Mouse (Mus musculus) heart, embryonic 14.5 days (tissue): ENCODE measurements at regions not wholly inside any gene's neighbourhood (a gene's known extent, or its start where the extent isn't known, plus 50 kb on each side); places are given as distances from the start of the nearest gene placed in this dataset.

Experiments used
- ATAC-seq: fragments of 200-750 bp; cut with Nextera tagmentation; 2 replicates; pipeline ENCODE4 v1.8.0; 2017; ENCODE audit warnings: low read depth, moderate TSS enrichment; ENCODE audit not compliant: insufficient number of reproducible peaks, insufficient read depth, low FRiP score
- H3K27ac ChIP-seq, 2 experiments: fragments of 200-500 bp in 1 of 2; fragments of 300-500 bp in 1 of 2; sonication (generic) in 1 of 2; replicated peaks in 1 of 2; 2 replicates each; pipeline ENCODE4 v1.5.1; 2012 to 2014; ENCODE audit warnings: low read depth in 2 of 2, low read length in 2 of 2, control low read depth in 1 of 2, mild to moderate bottlenecking in 1 of 2, mixed read lengths in 1 of 2; ENCODE audit not compliant: control insufficient read depth in 1 of 2, insufficient read depth in 1 of 2
- H3K27me3 ChIP-seq: fragments of 300-500 bp; sonication (generic); 2 replicates; pipeline ENCODE4 v1.6.1; 2014; ENCODE audit warnings: mild to moderate bottlenecking, low read length, control low read depth; ENCODE audit not compliant: control insufficient read depth, insufficient read depth
- H3K36me3 ChIP-seq: fragments of 300-500 bp; sonication (generic); 2 replicates; pipeline ENCODE4 v1.6.1; 2014; ENCODE audit warnings: mild to moderate bottlenecking, control low read depth, low read length, mixed read lengths; ENCODE audit not compliant: control insufficient read depth, insufficient read depth
- H3K4me1 ChIP-seq, 2 experiments: fragments of 200-500 bp in 1 of 2; fragments of 300-500 bp in 1 of 2; sonication (generic) in 1 of 2; 2 replicates each; pipeline ENCODE4 v1.6.1; 2012 to 2014; ENCODE audit warnings: low read length in 2 of 2, control low read depth in 1 of 2, mixed read lengths in 1 of 2; ENCODE audit not compliant: control insufficient read depth in 2 of 2, insufficient read depth in 2 of 2
- H3K4me2 ChIP-seq: fragments of 300-500 bp; sonication (generic); 2 replicates; pipeline ENCODE4 v1.6.1; 2014; ENCODE audit warnings: mild to moderate bottlenecking, low read length
- H3K4me3 ChIP-seq, 2 experiments: fragments of 200-500 bp in 1 of 2; fragments of 300-500 bp in 1 of 2; sonication (generic) in 1 of 2; 2 replicates each; pipeline ENCODE4 v1.5.1; 2012 to 2014; ENCODE audit warnings: low read length in 2 of 2, mild to moderate bottlenecking in 2 of 2, control low read depth in 1 of 2, low read depth in 1 of 2, moderate library complexity in 1 of 2; ENCODE audit not compliant: control insufficient read depth in 1 of 2, insufficient read depth in 1 of 2
- H3K9ac ChIP-seq: fragments of 300-500 bp; sonication (generic); 2 replicates; pipeline ENCODE4 v1.6.1; 2014; ENCODE audit warnings: mild to moderate bottlenecking, low read length
- H3K9me3 ChIP-seq: fragments of 300-500 bp; sonication (generic); 2 replicates; pipeline ENCODE4 v1.6.1; 2016; ENCODE audit warnings: low read length, control low read depth; ENCODE audit not compliant: control insufficient read depth
- WGBS: fragments of 180-500 bp; shearing (Covaris S2); extraction: QIAGEN DNeasy Blood & Tissue Kit; methylation state at CpG from one replicate; pipeline ENCODE4 v1.1.7; 2014; 5-methylcytosine and 5-hydroxymethylcytosine counted together

- Histone ChIP-seq H3K4me2 (no peak overlapping the region), H3K9ac (no peak overlapping the region), H3K27me3 (no peaks in the 10 kb centered on the region), H3K9me3 (no peaks in the 10 kb centered on the region), H3K27ac (peak overlapping the region; percentile 28 to 69; a peak in 3 of 4 replicates), H3K4me1 (peaks cover 7 to 16% of the 10 kb centered on the region in 2 experiments), H3K36me3 (no peaks in the 10 kb centered on the region), H3K4me3 (no peak overlapping the region)
- 78% methylated on average over 3 of the region's 3 CpGs for WGBS
- no peak for ATAC-seq
Observed at GRCm38 (mm10) chr12:12595399-12595798, 333.5 kb downstream of the Fam49a start.

- H3K4me2 ChIP-seq: peak overlapping the region; percentile 5; the same call in 1 of the 2 replicates
- H3K4me1 ChIP-seq: peaks cover 7 to 16% of the 10 kb centered on the region in 2 experiments
- no peak overlapping the region for H3K9ac ChIP-seq
- no peaks in the 10 kb centered on the region for H3K36me3 ChIP-seq
- H3K27ac ChIP-seq: peak overlapping the region; percentile 9 to 69; a peak in 3 of 4 replicates
- H3K27me3 ChIP-seq: no peaks in the 10 kb centered on the region
- 42% methylated on average over 3 of the region's 3 CpGs for WGBS
- ATAC-seq: peak; percentile 74; the same call in 1 of the 2 replicates
- H3K9me3 ChIP-seq: no peaks in the 10 kb centered on the region
- H3K4me3 ChIP-seq: no peak overlapping the region
Observed at GRCm38 (mm10) chr12:12594567-12594966, 332.6 kb downstream of the Fam49a start.

GRCm38 (mm10) chr12:12593343-12593742 is 331.4 kb downstream of the Fam49a start:
- Histone ChIP-seq H3K4me3 (no peak overlapping the region), H3K27me3 (no peaks in the 10 kb centered on the region), H3K9me3 (no peaks in the 10 kb centered on the region), H3K36me3 (no peaks in the 10 kb centered on the region), H3K4me2 (no peak overlapping the region), H3K4me1 (peaks cover 7 to 16% of the 10 kb centered on the region in 2 experiments), H3K9ac (no peak overlapping the region), H3K27ac (no peak overlapping the region)
- 93% methylated on average over 2 of the region's 2 CpGs for WGBS
- no peak for ATAC-seq

- Histone ChIP-seq H3K4me1 (peaks cover 7 to 16% of the 10 kb centered on the region in 2 experiments), H3K27ac (no peak overlapping the region), H3K4me2 (no peak overlapping the region), H3K36me3 (no peaks in the 10 kb centered on the region), H3K9ac (no peak overlapping the region), H3K27me3 (no peaks in the 10 kb centered on the region), H3K9me3 (no peaks in the 10 kb centered on the region), H3K4me3 (no peak overlapping the region)
- WGBS: 73% methylated on average over 8 of the region's 8 CpGs
- no peak for ATAC-seq
Observed at GRCm38 (mm10) chr12:12590753-12591291, 328.9 kb downstream of the Fam49a start.

GRCm38 (mm10) chr12:12588771-12589370 is 326.9 kb downstream of the Fam49a start:
- 55% methylated on average over 5 of the region's 5 CpGs for WGBS

GRCm38 (mm10) chr12:12586436-12586835 is 324.5 kb downstream of the Fam49a start:
- Histone ChIP-seq H3K9ac (no peak overlapping the region), H3K27ac (no peak overlapping the region), H3K4me1 (peaks cover 7 to 9% of the 10 kb centered on the region in 2 experiments), H3K4me2 (no peak overlapping the region), H3K36me3 (no peaks in the 10 kb centered on the region), H3K27me3 (no peaks in the 10 kb centered on the region), H3K9me3 (no peaks in the 10 kb centered on the region), H3K4me3 (no peak overlapping the region)
- ATAC-seq: no peak
- WGBS: 91% methylated on average over 6 of the region's 6 CpGs

More at GRCm38 (mm10) chr12:12588771-12589370, 326.9 kb downstream of the Fam49a start:
- ATAC-seq: no peak
- Histone ChIP-seq H3K36me3 (no peaks in the 10 kb centered on the region), H3K4me2 (no peak overlapping the region), H3K9ac (no peak overlapping the region), H3K4me1 (peaks cover 1 to 4% of the 10 kb centered on the region in 2 experiments), H3K27me3 (no peaks in the 10 kb centered on the region), H3K4me3 (no peak overlapping the region), H3K9me3 (no peaks in the 10 kb centered on the region), H3K27ac (no peak overlapping the region)

GRCm38 (mm10) chr12:12581271-12582186 is 319.6 kb downstream of the Fam49a start:
- Histone ChIP-seq H3K9ac (peak overlapping the region; percentile 9), H3K27ac (peak overlapping the region; percentile 9 to 67; a peak in 3 of 4 replicates), H3K27me3 (no peaks in the 10 kb centered on the region), H3K4me3 (no peak overlapping the region), H3K4me1 (peaks cover 21 to 22% of the 10 kb centered on the region in 2 experiments), H3K36me3 (no peaks in the 10 kb centered on the region), H3K4me2 (peak overlapping the region; percentile 42), H3K9me3 (no peaks in the 10 kb centered on the region)
- 0 out of 2 replicates have a peak, but pooled peaks have one; percentile 35 for ATAC-seq
- WGBS: 20% methylated on average over 19 of the region's 19 CpGs
